Comparison of ENCODE assay signal across 8 mouse cellular contexts in the genomic region with DNA sequence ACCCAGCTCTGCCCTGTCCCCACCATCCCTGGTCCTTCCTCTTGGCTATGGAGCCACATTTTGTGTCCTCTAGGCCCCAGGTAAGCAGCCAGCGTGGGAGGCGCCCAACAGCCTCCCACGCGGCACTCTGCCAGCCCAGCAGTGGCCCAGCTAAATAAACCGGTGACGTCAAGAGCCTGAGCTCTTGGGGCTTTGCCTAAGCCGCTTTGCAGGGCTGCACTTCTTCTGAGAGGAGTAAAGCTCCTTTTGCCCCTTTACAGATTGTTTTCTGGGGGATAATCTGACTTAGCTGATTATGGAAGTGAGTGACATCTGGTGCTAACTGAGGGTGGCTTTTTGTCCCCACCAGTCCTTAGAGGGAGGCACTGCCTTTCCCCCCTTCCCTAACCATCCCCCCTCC. TPM values are rescaled to one million over a fixed set of nuclear protein-coding genes. Genes with fewer than 3 reads are reported as not detected.
DNase-seq lines count a peak whose midpoint lies in the region; ATAC-seq and TF ChIP-seq lines count a peak whose summit lies in the region.

No protein-coding gene starts in this region.

- no peak for TF ChIP-seq CTCF in intestine, postnatal 0 days (IDR thresholded peaks at IDR 0.05; ENCODE audit: low read depth)

- peak overlapping the region; percentile 21; the same call in 1 of the 2 replicates for H3K9ac ChIP-seq in intestine, embryonic 16.5 days (ENCODE audit: low read depth, low read length)
- H3K9ac ChIP-seq in intestine, postnatal 0 days (ENCODE audit: low read depth, low read length) = no peak overlapping the region; the same call in 1 of the 2 replicates
- H3K9ac ChIP-seq in embryonic facial prominence, embryonic 12.5 days = no peak overlapping the region
- no peak overlapping the region for H3K9ac ChIP-seq in hindbrain, embryonic 12.5 days
- H3K9ac ChIP-seq in neural tube, embryonic 15.5 days (replicated peaks) = no peak overlapping the region

- H3K27me3 ChIP-seq in intestine, embryonic 16.5 days (replicated peaks; ENCODE audit: control insufficient read depth, insufficient read depth, low read length) = no peaks in the 10 kb centered on the region
- no peaks in the 10 kb centered on the region for H3K27me3 ChIP-seq in intestine, postnatal 0 days (replicated peaks; ENCODE audit: control insufficient read depth, insufficient read depth, low read length)
- H3K27me3 ChIP-seq in embryonic facial prominence, embryonic 12.5 days = 0 out of 2 replicates have a peak, but pooled peaks cover 3% of the 10 kb centered on the region
- peaks cover 14% of the 10 kb centered on the region for H3K27me3 ChIP-seq in hindbrain, embryonic 12.5 days
- H3K27me3 ChIP-seq in neural tube, embryonic 15.5 days (replicated peaks) = 0 out of 2 replicates have a peak, but pooled peaks cover 3% of the 10 kb centered on the region

- H3K9me3 ChIP-seq in intestine, embryonic 16.5 days (ENCODE audit: control insufficient read depth, low read length) = no peaks in the 10 kb centered on the region
- no peaks in the 10 kb centered on the region for H3K9me3 ChIP-seq in intestine, postnatal 0 days (ENCODE audit: control insufficient read depth)
- H3K9me3 ChIP-seq in embryonic facial prominence, embryonic 12.5 days = no peaks in the 10 kb centered on the region
- H3K9me3 ChIP-seq in hindbrain, embryonic 12.5 days (replicated peaks) = no peaks in the 10 kb centered on the region
- H3K9me3 ChIP-seq in neural tube, embryonic 15.5 days (replicated peaks) = no peaks in the 10 kb centered on the region

- no peak overlapping the region for H3K27ac ChIP-seq in intestine, embryonic 16.5 days (ENCODE audit: low read length)
- H3K27ac ChIP-seq in intestine, postnatal 0 days (ENCODE audit: low read depth, low read length) = no peak overlapping the region
- H3K27ac ChIP-seq in embryonic facial prominence, embryonic 12.5 days = peak overlapping the region; percentile 8; the same call in 1 of the 2 replicates
- peak overlapping the region; percentile 87 for H3K27ac ChIP-seq in hindbrain, embryonic 12.5 days
- H3K27ac ChIP-seq in neural tube, embryonic 15.5 days (replicated peaks) = peak overlapping the region; percentile 67; the same call in 1 of the 2 replicates

- DNase-seq in brain, adult 2 months (ENCODE audit: low read depth, low spot score) = peak; percentile 81
- DNase-seq in adipocyte (ENCODE audit: low spot score) = no peak
- no peak for DNase-seq in layer of hippocampus, adult 9-10 months (ENCODE audit: low spot score)

- peaks cover 11% of the 10 kb centered on the region for H3K4me1 ChIP-seq in intestine, embryonic 16.5 days (ENCODE audit: control insufficient read depth, insufficient read depth, low read length)
- no peaks in the 10 kb centered on the region for H3K4me1 ChIP-seq in intestine, postnatal 0 days (replicated peaks; ENCODE audit: control insufficient read depth, insufficient read depth, low read length)
- H3K4me1 ChIP-seq in embryonic facial prominence, embryonic 12.5 days = peaks cover 62% of the 10 kb centered on the region
- H3K4me1 ChIP-seq in hindbrain, embryonic 12.5 days = peaks cover 94% of the 10 kb centered on the region
- peaks cover 69% of the 10 kb centered on the region for H3K4me1 ChIP-seq in neural tube, embryonic 15.5 days

- H3K4me3 ChIP-seq in intestine, embryonic 16.5 days (ENCODE audit: low read length) = no peak overlapping the region
- no peak overlapping the region for H3K4me3 ChIP-seq in intestine, postnatal 0 days (ENCODE audit: low read depth, low read length)
- no peak overlapping the region for H3K4me3 ChIP-seq in embryonic facial prominence, embryonic 12.5 days
- no peak overlapping the region for H3K4me3 ChIP-seq in hindbrain, embryonic 12.5 days
- no peak overlapping the region for H3K4me3 ChIP-seq in neural tube, embryonic 15.5 days (replicated peaks)

- peak; percentile 39; the same call in 1 of the 2 replicates for ATAC-seq in intestine, embryonic 16.5 days
- no peak for ATAC-seq in intestine, postnatal 0 days
- 0 out of 2 replicates have a peak, but pooled peaks have one; percentile 53 for ATAC-seq in embryonic facial prominence, embryonic 12.5 days (ENCODE audit: insufficient number of reproducible peaks, insufficient read depth, low FRiP score, low TSS enrichment)
- no peak for ATAC-seq in hindbrain, embryonic 12.5 days (ENCODE audit: low FRiP score)
- no peak for ATAC-seq in neural tube, embryonic 15.5 days (ENCODE audit: low FRiP score)

- H3K36me3 ChIP-seq in intestine, embryonic 16.5 days (ENCODE audit: control insufficient read depth, insufficient read depth, low read length) = no peaks in the 10 kb centered on the region
- no peaks in the 10 kb centered on the region for H3K36me3 ChIP-seq in intestine, postnatal 0 days (ENCODE audit: control insufficient read depth, insufficient read depth)
- no peaks in the 10 kb centered on the region for H3K36me3 ChIP-seq in embryonic facial prominence, embryonic 12.5 days
- no peaks in the 10 kb centered on the region for H3K36me3 ChIP-seq in hindbrain, embryonic 12.5 days
- H3K36me3 ChIP-seq in neural tube, embryonic 15.5 days = no peaks in the 10 kb centered on the region

- H3K4me2 ChIP-seq in intestine, embryonic 16.5 days (ENCODE audit: low read depth, low read length) = no peak overlapping the region
- H3K4me2 ChIP-seq in intestine, postnatal 0 days (replicated peaks; ENCODE audit: low read depth) = no peak overlapping the region
- no peak overlapping the region for H3K4me2 ChIP-seq in embryonic facial prominence, embryonic 12.5 days (replicated peaks)
- 0 out of 2 replicates have a peak overlapping the region, but pooled peaks have one; percentile 11 for H3K4me2 ChIP-seq in hindbrain, embryonic 12.5 days (replicated peaks)
- no peak overlapping the region for H3K4me2 ChIP-seq in neural tube, embryonic 15.5 days

- 18% methylated on average over 7 of the region's 7 CpGs for WGBS in intestine, embryonic 16.5 days
- WGBS in intestine, postnatal 0 days = 19% methylated on average over 7 of the region's 7 CpGs
- WGBS in embryonic facial prominence, embryonic 12.5 days = 6% methylated on average over 7 of the region's 7 CpGs
- 11% methylated on average over 7 of the region's 7 CpGs for WGBS in hindbrain, embryonic 12.5 days
- 19% methylated on average over 7 of the region's 7 CpGs for WGBS in neural tube, embryonic 15.5 days

RNA-seq across cellular contexts. Expression of gene Parvg, which starts 22.8 kb away (rescaled TPM):
- 3.1 and 3.2 TPM in 2 replicates for polyA plus RNA-seq in intestine, embryonic 16.5 days (2015; fragmentation: Nextera tagmentation; extraction: Ambion mirVana)
- 1.1 and 1.2 TPM in 2 replicates for polyA plus RNA-seq in intestine, postnatal 0 days (2015; fragmentation: Nextera tagmentation; extraction: Ambion mirVana)
- 1.1 and 1.2 TPM in 2 replicates for polyA plus RNA-seq in embryonic facial prominence, embryonic 12.5 days (2016; fragmentation: Nextera tagmentation; extraction: Ambion mirVana)
- 1.1 and 1.5 TPM in 2 replicates for polyA plus RNA-seq in hindbrain, embryonic 12.5 days (2016; fragmentation: Nextera tagmentation; extraction: Ambion mirVana)
- 1.1 and 17.3 TPM in 2 replicates for polyA plus RNA-seq in neural tube, embryonic 15.5 days (2015; fragmentation: Nextera tagmentation; extraction: Ambion mirVana)

Comparison
In these comparisons a context has a peak if more than half of its experiments do, and no peak if none do; other contexts are left out.
1. ATAC-seq: peak in intestine, embryonic 16.5 days (single experiment) and embryonic facial prominence, embryonic 12.5 days (single experiment); none in intestine, postnatal 0 days (single experiment), hindbrain, embryonic 12.5 days (single experiment) and neural tube, embryonic 15.5 days (single experiment).
2. H3K27ac ChIP-seq: peak in embryonic facial prominence, embryonic 12.5 days (single experiment), hindbrain, embryonic 12.5 days (single experiment) and neural tube, embryonic 15.5 days (single experiment); none in intestine, embryonic 16.5 days (single experiment) and intestine, postnatal 0 days (single experiment).